Mouse (Mus musculus): ENCODE data around the gene Mien1. TPM values are rescaled to one million over a fixed set of nuclear protein-coding genes. Genes with fewer than 3 reads are reported as not detected.

The Mien1 gene
- total and polyA plus RNA-seq, 3 experiments, result 71.6 to 93.2 TPM; not detected in 1

DNA sequence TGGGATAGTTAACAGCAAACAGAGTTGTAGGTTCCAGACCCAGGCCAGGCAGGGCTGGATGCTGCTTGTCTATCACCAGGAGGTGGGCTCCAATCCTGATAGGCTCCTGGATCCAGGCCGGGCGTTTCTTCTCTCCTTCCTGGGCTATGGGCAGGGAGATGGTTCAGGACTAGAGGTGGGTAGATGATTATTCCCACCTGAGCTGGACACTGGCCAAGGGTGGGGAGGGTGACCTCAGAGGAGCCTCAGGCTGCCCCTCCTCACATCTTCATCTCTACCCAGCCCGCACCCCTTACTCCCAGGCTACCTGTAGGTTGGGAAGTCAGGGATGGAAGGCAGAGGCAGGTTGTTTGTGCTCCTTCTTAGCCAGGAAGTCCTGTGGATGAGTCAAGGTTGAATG lies 10.6 kb upstream of the Mien1 start:
- H3K36me3 ChIP-seq (ENCODE audit: control insufficient read depth in 1 of 2, insufficient read depth in 2 of 2, low read length in 2 of 2), result no peaks in the 10 kb centered on the region
- H3K9ac ChIP-seq (ENCODE audit: control insufficient read depth, low read depth, low read length, poor library complexity, severe bottlenecking), result no peak overlapping the region
- no peaks in the 10 kb centered on the region for H3K4me1 ChIP-seq (ENCODE audit: control insufficient read depth in 1 of 2, insufficient read depth in 2 of 2, low read length in 2 of 2)
- H3K4me3 ChIP-seq (ENCODE audit: control insufficient read depth in 1 of 2, insufficient read depth in 1 of 2, low read depth in 2 of 2, low read length in 2 of 2), result no peak overlapping the region
- H3K9me3 ChIP-seq (replicated peaks; ENCODE audit: insufficient read depth, low read length), result no peaks in the 10 kb centered on the region
- no peak overlapping the region for H3K27ac ChIP-seq (ENCODE audit: control insufficient read depth, low read depth, low read length)
- no peaks in the 10 kb centered on the region for H3K79me2 ChIP-seq (ENCODE audit: control insufficient read depth, insufficient read depth, low read length, poor library complexity)
- no peak for DNase-seq (ENCODE audit: low read depth, low spot score)
- TF ChIP-seq E2F4 (IDR thresholded peaks at IDR 0.05; ENCODE audit: borderline replicate concordance, low read depth, low read length) (no peak), RAD21 (IDR thresholded peaks at IDR 0.05; ENCODE audit: low read depth, low read length) (no peak), RCOR1 (IDR thresholded peaks at IDR 0.05; ENCODE audit: low read depth, low read length) (no peak), USF2 (IDR thresholded peaks at IDR 0.05; ENCODE audit: borderline replicate concordance in 1 of 2, insufficient read depth in 1 of 2, low read depth in 1 of 2, low read length in 2 of 2) (no peak), ZMIZ1 (IDR thresholded peaks at IDR 0.05; ENCODE audit: low read depth, low read length) (no peak), ZKSCAN1 (IDR thresholded peaks at IDR 0.05; ENCODE audit: low read depth, low read length) (no peak), TBP (IDR thresholded peaks at IDR 0.05; ENCODE audit: low read depth, low read length) (no peak), MAX (IDR thresholded peaks at IDR 0.05; ENCODE audit: low read length) (no peak), JUND (IDR thresholded peaks at IDR 0.05; ENCODE audit: low read depth, low read length) (no peak), ZNF384 (IDR thresholded peaks at IDR 0.05; ENCODE audit: low read depth, low read length) (no peak)
- H3K27me3 ChIP-seq (ENCODE audit: control insufficient read depth in 1 of 2, insufficient read depth in 2 of 2, low read length in 2 of 2), result no peaks in the 10 kb centered on the region; a peak in 3 of 4 replicates

DNA sequence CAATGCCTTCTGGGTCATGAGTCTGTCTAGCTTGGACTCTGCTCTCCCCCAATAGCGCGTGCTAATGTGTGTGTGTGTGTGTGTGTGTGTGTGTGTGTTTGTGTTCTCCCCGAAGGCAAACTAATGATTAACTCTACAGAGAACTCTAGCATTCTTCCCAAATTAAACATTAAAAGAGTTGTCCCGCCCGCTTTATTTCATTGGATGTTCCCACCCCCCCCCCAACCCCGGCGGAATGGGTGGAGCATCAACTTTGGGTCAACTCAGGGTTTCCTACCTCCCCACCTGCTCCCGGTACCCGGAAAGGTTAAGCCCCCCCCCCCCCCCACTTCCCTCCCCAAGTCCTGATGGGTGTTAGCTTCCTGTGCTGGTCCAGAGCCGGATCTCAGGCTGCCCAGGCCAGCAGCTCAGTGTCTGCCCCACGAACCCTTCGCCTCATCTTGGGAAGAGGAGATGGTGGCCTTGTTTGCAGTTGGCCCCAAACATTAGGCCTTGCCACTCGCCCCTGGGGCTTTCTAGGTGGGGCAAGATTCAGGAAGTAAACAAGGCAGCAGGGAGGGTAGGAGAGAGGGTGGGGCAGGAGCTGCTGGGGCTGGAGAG lies 9.5 kb upstream of the Mien1 start:
- no peak overlapping the region for H3K4me3 ChIP-seq (ENCODE audit: control insufficient read depth in 1 of 2, insufficient read depth in 1 of 2, low read depth in 2 of 2, low read length in 2 of 2)
- H3K79me2 ChIP-seq (ENCODE audit: control insufficient read depth, insufficient read depth, low read length, poor library complexity), result no peaks in the 10 kb centered on the region
- TF ChIP-seq ELF1 (IDR thresholded peaks at IDR 0.05; ENCODE audit: low read depth, low read length) (peak; percentile 39; the same call in 1 of the 2 replicates), HCFC1 (IDR thresholded peaks at IDR 0.05; ENCODE audit: low read depth, low read length) (0 out of 2 replicates have a peak, but pooled peaks have one; percentile 18), MAFK (IDR thresholded peaks at IDR 0.05; ENCODE audit: borderline replicate concordance, low read depth, low read length) (no peak)
- H3K36me3 ChIP-seq (ENCODE audit: control insufficient read depth in 1 of 2, insufficient read depth in 2 of 2, low read length in 2 of 2), result no peaks in the 10 kb centered on the region
- H3K27ac ChIP-seq (ENCODE audit: control insufficient read depth, low read depth, low read length), result no peak overlapping the region
- DNase-seq (ENCODE audit: low read depth, low spot score), result peak; percentile 39
- no peaks in the 10 kb centered on the region for H3K4me1 ChIP-seq (ENCODE audit: control insufficient read depth in 1 of 2, insufficient read depth in 2 of 2, low read length in 2 of 2)
- H3K9ac ChIP-seq (ENCODE audit: control insufficient read depth, low read depth, low read length, poor library complexity, severe bottlenecking), result no peak overlapping the region
- no peaks in the 10 kb centered on the region for H3K9me3 ChIP-seq (replicated peaks; ENCODE audit: insufficient read depth, low read length)
- peaks cover 0 to 1% of the 10 kb centered on the region in 2 experiments; a peak in 3 of 4 replicates for H3K27me3 ChIP-seq (ENCODE audit: control insufficient read depth in 1 of 2, insufficient read depth in 2 of 2, low read length in 2 of 2)

GRCm38 (mm10) chr11:98447475-98447834 lies 8.7 kb upstream of the Mien1 start:
- Histone ChIP-seq H3K4me3 (ENCODE audit: control insufficient read depth in 1 of 2, insufficient read depth in 1 of 2, low read depth in 2 of 2, low read length in 2 of 2) (no peak overlapping the region), H3K27me3 (ENCODE audit: control insufficient read depth in 1 of 2, insufficient read depth in 2 of 2, low read length in 2 of 2) (peaks cover 0 to 4% of the 10 kb centered on the region in 2 experiments; a peak in 3 of 4 replicates), H3K9ac (ENCODE audit: control insufficient read depth, low read depth, low read length, poor library complexity, severe bottlenecking) (no peak overlapping the region), H3K9me3 (replicated peaks; ENCODE audit: insufficient read depth, low read length) (no peaks in the 10 kb centered on the region), H3K79me2 (ENCODE audit: control insufficient read depth, insufficient read depth, low read length, poor library complexity) (no peaks in the 10 kb centered on the region), H3K4me1 (ENCODE audit: control insufficient read depth in 1 of 2, insufficient read depth in 2 of 2, low read length in 2 of 2) (no peaks in the 10 kb centered on the region), H3K27ac (ENCODE audit: control insufficient read depth, low read depth, low read length) (no peak overlapping the region), H3K36me3 (ENCODE audit: control insufficient read depth in 1 of 2, insufficient read depth in 2 of 2, low read length in 2 of 2) (no peaks in the 10 kb centered on the region)
- no peak for DNase-seq (ENCODE audit: low read depth, low spot score)
- TF ChIP-seq ZKSCAN1 (IDR thresholded peaks at IDR 0.05; ENCODE audit: low read depth, low read length), result no peak
- TF ChIP-seq RCOR1 (IDR thresholded peaks at IDR 0.05; ENCODE audit: low read depth, low read length), result no peak
- no peak for TF ChIP-seq CHD2 (IDR thresholded peaks at IDR 0.05; ENCODE audit: low read length)
- TF ChIP-seq KAT2A (conservative IDR thresholded peaks at IDR 0.05; ENCODE audit: low read depth, low read length), result no peak
- TF ChIP-seq SIN3A (IDR thresholded peaks at IDR 0.05; ENCODE audit: low read length), result no peak
- no peak for TF ChIP-seq NELFE (IDR thresholded peaks at IDR 0.05; ENCODE audit: low read depth, low read length)
- no peak for TF ChIP-seq UBTF (IDR thresholded peaks at IDR 0.05; ENCODE audit: borderline replicate concordance, insufficient read depth, low read depth, low read length)
- TF ChIP-seq POLR2AphosphoS5 (IDR thresholded peaks at IDR 0.05; ENCODE audit: borderline replicate concordance, low read depth, low read length), result no peak
- no peak for TF ChIP-seq POLR2AphosphoS2 (IDR thresholded peaks at IDR 0.05; ENCODE audit: low read length)
- TF ChIP-seq HCFC1 (IDR thresholded peaks at IDR 0.05; ENCODE audit: low read depth, low read length), result no peak
- TF ChIP-seq RAD21 (IDR thresholded peaks at IDR 0.05; ENCODE audit: low read depth, low read length), result no peak
